Mouse (Mus musculus) midbrain, embryonic 15.5 days (tissue): ENCODE data around the gene Parva. TPM values are rescaled to one million over a fixed set of nuclear protein-coding genes. Genes with fewer than 3 reads are reported as not detected.

Experiments used
- ATAC-seq: fragments of 200-750 bp; cut with Nextera tagmentation; replicated peaks from 2 replicates; pipeline ENCODE4 v1.8.0; 2017; ENCODE audit warnings: moderate TSS enrichment
- H3K27ac ChIP-seq: fragments of 300-500 bp; sonication (generic); 2 replicates; pipeline ENCODE4 v1.5.1; 2015; ENCODE audit warnings: mild to moderate bottlenecking, inconsistent platforms
- H3K27me3 ChIP-seq: fragments of 300-500 bp; sonication (generic); replicated peaks from 2 replicates; pipeline ENCODE4 v1.6.1; 2015; ENCODE audit warnings: inconsistent platforms
- H3K36me3 ChIP-seq: fragments of 300-500 bp; sonication (generic); replicated peaks from 2 replicates; pipeline ENCODE4 v1.6.1; 2015; ENCODE audit warnings: inconsistent platforms
- H3K4me1 ChIP-seq: fragments of 300-500 bp; sonication (generic); 2 replicates; pipeline ENCODE4 v1.6.1; 2015; ENCODE audit warnings: inconsistent platforms
- H3K4me2 ChIP-seq: fragments of 300-500 bp; sonication (generic); 2 replicates; pipeline ENCODE4 v1.6.1; 2015; ENCODE audit warnings: inconsistent platforms, mild to moderate bottlenecking, moderate library complexity
- H3K4me3 ChIP-seq: fragments of 300-500 bp; sonication (generic); 2 replicates; pipeline ENCODE4 v1.5.1; 2015; ENCODE audit warnings: mild to moderate bottlenecking, inconsistent platforms
- H3K9ac ChIP-seq: fragments of 300-500 bp; sonication (generic); 2 replicates; pipeline ENCODE4 v1.6.1; 2015; ENCODE audit warnings: mild to moderate bottlenecking, inconsistent platforms
- H3K9me3 ChIP-seq: fragments of 300-500 bp; sonication (generic); 2 replicates; pipeline ENCODE4 v1.6.1; 2016; ENCODE audit warnings: inconsistent platforms
- WGBS: fragments of 180-500 bp; shearing (Covaris S2); methylation state at CpG from one replicate; pipeline ENCODE4 v1.1.7; 2015; ENCODE audit warnings: mixed read lengths; 5-methylcytosine and 5-hydroxymethylcytosine counted together
- polyA plus RNA-seq: library from polyadenylated mRNA; unstranded; fragments of >200 nt; fragmentation: Nextera tagmentation; extraction: Ambion mirVana; gene quantifications from 2 replicates; pipeline ENCODE4 v1.2.1, GENCODE M21; 2015

The Parva gene
- polyA plus RNA-seq, 1 experiment from 2014 or later, result 25.7 TPM

DNA sequence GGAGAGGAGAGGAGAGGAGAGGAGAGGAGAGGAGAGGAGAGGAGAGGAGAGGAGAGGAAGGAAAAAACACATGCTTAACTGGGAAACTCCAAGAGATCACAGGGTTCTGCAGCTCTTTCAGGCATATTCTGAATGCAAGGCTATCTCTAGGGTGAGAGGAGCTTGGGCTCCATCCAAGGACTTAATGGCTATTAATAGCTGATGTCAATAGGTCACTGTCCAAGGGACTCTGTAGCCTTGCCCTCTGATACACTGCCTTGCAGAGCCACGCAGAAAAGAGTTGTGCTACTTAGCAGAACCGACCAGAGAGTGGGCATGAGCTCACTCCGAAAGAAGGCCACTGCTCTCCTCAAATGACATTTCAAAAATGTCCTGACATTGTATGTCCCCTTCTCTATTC lies 172.9 kb downstream of the Parva start:
- no peak overlapping the region for H3K4me2 ChIP-seq
- WGBS, result 72% methylated on average over 3 of the region's 3 CpGs
- H3K9me3 ChIP-seq, result no peaks in the 10 kb centered on the region
- H3K4me1 ChIP-seq, result peaks cover 7% of the 10 kb centered on the region; the same call in 1 of the 2 replicates
- no peak overlapping the region for H3K27ac ChIP-seq
- no peaks in the 10 kb centered on the region for H3K36me3 ChIP-seq
- no peak overlapping the region for H3K9ac ChIP-seq
- no peak overlapping the region for H3K4me3 ChIP-seq
- no peak for ATAC-seq
- H3K27me3 ChIP-seq, result no peaks in the 10 kb centered on the region

DNA sequence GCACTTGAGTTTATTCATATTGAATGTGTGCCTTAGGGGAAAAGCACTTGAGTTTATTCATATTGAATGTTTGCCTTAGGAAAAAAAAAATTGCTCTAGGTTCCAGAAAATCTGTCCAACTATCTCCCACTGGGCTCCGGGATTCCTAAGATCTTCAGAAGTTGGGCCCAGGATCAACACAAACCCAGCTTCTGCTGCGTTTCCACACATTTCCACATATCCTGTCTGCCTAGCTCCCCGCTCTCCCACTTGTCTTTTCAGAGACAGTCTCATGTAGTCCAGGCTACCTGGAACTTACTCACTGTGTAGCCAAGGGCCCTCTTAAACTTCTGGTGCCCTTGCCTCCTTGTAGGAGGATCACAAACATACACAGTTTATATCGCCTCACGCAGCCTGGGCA lies 175.7 kb downstream of the Parva start:
- no peak overlapping the region for H3K9ac ChIP-seq
- H3K27me3 ChIP-seq, result no peaks in the 10 kb centered on the region
- no peak overlapping the region for H3K4me3 ChIP-seq
- H3K4me1 ChIP-seq, result peaks cover 7% of the 10 kb centered on the region; the same call in 1 of the 2 replicates
- no peak overlapping the region for H3K27ac ChIP-seq
- no peaks in the 10 kb centered on the region for H3K36me3 ChIP-seq
- no peak overlapping the region for H3K4me2 ChIP-seq
- 85% methylated on average over 5 of the region's 5 CpGs for WGBS
- ATAC-seq, result no peak
- no peaks in the 10 kb centered on the region for H3K9me3 ChIP-seq

DNA sequence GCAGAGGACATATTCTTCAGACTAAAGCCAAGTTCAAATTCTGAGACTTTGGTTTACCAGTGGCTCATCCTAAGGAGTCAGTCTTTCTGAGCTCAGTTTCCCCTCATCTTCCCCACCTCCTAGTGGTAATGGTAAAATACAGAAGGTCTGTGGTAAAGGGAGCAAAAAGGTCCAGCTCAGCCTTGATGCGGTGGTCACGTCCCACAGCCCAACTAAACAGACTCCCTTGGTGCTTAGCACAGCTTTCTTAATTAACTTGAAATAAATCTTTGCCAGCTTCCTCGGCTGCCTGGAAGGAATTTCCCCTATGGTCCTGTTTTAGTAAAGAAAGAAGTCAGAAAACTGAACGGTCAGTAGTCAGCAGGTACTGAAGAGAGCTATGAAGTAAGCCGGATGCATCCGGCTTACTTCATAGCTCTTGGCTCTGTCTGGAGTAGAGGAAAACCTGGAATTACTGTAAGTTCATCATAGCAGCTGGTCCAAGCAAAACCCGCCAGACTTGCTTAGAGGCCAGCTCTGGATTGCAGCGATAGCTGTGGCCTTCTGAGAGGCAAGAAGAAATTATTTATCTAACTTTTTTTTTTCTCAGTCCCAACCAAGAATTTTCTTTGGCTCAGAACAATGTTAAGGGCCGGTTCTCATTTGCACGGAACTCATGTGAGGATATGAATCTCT lies 176.3 kb downstream of the Parva start:
- no peak overlapping the region for H3K27ac ChIP-seq
- no peak overlapping the region for H3K9ac ChIP-seq
- H3K27me3 ChIP-seq, result no peaks in the 10 kb centered on the region
- H3K4me2 ChIP-seq, result no peak overlapping the region
- ATAC-seq, result no peak
- H3K4me1 ChIP-seq, result peaks cover 7% of the 10 kb centered on the region; the same call in 1 of the 2 replicates
- no peaks in the 10 kb centered on the region for H3K36me3 ChIP-seq
- no peaks in the 10 kb centered on the region for H3K9me3 ChIP-seq
- H3K4me3 ChIP-seq, result no peak overlapping the region
- WGBS, result 66% methylated on average over 10 of the region's 10 CpGs

DNA sequence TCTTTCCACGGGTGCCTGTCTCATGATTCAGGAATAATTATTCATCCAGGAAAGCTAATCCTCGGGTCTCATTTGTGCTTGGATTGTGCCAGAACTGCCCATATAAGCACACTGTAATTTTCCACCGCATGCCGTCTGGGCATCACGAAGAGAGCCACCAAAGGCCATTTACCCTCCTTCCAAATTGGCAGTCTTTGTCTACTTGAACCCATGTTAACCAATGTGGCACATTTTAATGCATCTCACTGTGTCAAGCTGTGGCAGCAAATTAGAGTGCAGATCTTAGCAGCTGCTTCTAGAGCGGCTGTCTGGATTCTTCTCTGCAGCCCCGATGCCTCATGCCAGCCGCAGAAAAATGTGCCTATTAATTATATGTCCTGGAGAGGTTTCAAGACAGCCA lies 176.9 kb downstream of the Parva start:
- 49% methylated on average over 8 of the region's 8 CpGs for WGBS
- Histone ChIP-seq H3K9me3 (no peaks in the 10 kb centered on the region), H3K27ac (peak overlapping the region; percentile 50; the same call in 1 of the 2 replicates), H3K4me3 (no peak overlapping the region), H3K4me1 (peaks cover 7% of the 10 kb centered on the region; the same call in 1 of the 2 replicates), H3K9ac (no peak overlapping the region), H3K36me3 (no peaks in the 10 kb centered on the region), H3K4me2 (no peak overlapping the region), H3K27me3 (no peaks in the 10 kb centered on the region)
- no peak for ATAC-seq

DNA sequence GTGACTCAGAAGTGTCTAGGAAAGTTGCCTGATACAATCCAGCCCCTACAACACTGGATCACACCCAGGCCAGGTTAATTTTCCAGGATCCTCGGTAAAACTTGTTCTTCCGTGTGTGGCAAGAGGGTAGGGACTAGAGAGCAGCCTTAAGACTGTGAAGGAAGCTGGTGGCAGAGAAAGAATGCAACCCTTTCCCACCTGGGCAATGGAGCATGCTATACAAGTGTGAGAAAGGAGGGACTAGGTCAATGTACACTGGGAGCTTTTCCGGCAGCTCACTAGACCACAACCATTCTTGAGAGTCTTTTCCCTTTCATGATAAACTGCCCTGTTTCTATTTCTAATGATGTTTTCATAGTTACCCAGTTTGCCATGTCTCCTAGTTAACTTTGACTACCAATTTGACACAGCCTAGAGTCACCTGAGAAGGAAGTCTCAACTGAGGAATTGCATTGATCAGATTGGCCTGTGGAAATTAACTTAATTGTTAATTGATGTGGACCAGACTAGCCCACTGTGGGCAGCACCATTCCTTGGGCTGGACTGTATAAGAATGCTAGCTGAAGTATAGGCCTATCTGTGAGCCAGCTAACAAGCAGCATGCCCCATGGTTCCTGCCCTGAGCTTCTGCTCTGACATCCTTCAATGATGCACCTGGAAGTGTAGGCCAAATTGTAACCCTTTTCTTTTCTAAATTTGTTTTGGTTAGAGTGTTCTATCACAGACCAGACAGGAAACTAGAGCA lies 186.9 kb downstream of the Parva start:
- Histone ChIP-seq H3K9me3 (no peaks in the 10 kb centered on the region), H3K9ac (no peak overlapping the region), H3K36me3 (no peaks in the 10 kb centered on the region), H3K4me2 (no peak overlapping the region), H3K4me3 (no peak overlapping the region), H3K27ac (no peak overlapping the region), H3K4me1 (no peaks in the 10 kb centered on the region), H3K27me3 (no peaks in the 10 kb centered on the region)
- 89% methylated on average over 3 of the region's 3 CpGs for WGBS
- no peak for ATAC-seq

DNA sequence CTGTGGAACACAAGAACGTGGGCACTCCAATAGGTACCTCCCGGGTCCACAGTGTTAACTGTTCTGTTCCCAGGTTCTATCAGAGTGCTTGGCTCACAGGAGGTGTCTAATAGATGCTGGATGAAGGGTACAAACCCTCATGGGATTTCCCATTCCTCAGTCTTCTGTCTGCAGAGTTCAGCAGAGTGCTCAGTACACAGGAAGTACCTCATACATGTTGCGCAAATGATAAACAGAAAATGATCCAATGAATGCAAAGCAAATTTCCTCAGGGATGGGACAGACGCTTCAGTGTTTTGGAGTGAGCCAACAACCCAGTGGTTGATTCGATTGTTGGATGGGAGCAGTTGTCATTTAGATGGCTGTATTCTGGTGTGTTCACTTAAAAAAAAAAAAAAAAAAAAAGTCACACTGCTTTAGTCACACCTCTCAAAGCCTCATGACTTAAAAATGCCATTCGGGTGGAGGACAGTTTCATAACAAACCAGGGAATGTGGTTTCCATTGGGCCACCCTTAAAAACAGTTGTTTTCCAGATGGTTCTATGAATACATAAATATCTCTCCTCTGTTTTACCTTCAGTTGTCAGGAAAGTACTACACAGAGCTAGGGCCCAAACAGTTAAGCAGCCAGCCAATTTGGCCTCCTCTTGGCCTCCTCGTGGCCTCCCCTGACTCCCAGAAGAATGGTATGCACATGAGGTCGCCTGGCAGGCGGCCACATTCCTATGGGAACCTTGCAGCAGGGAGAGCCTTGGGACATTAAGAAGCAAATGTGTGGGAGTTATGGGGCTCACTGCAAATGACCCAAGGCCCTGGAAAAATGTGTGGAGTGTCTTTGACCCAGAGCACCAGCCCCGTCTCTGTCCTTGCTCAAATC lies 187.7 kb downstream of the Parva start:
- H3K4me1 ChIP-seq, result no peaks in the 10 kb centered on the region
- no peak overlapping the region for H3K9ac ChIP-seq
- 74% methylated on average over 10 of the region's 10 CpGs for WGBS
- H3K36me3 ChIP-seq, result no peaks in the 10 kb centered on the region
- no peaks in the 10 kb centered on the region for H3K27me3 ChIP-seq
- no peak for ATAC-seq
- H3K27ac ChIP-seq, result no peak overlapping the region
- no peaks in the 10 kb centered on the region for H3K9me3 ChIP-seq
- no peak overlapping the region for H3K4me2 ChIP-seq
- H3K4me3 ChIP-seq, result no peak overlapping the region

DNA sequence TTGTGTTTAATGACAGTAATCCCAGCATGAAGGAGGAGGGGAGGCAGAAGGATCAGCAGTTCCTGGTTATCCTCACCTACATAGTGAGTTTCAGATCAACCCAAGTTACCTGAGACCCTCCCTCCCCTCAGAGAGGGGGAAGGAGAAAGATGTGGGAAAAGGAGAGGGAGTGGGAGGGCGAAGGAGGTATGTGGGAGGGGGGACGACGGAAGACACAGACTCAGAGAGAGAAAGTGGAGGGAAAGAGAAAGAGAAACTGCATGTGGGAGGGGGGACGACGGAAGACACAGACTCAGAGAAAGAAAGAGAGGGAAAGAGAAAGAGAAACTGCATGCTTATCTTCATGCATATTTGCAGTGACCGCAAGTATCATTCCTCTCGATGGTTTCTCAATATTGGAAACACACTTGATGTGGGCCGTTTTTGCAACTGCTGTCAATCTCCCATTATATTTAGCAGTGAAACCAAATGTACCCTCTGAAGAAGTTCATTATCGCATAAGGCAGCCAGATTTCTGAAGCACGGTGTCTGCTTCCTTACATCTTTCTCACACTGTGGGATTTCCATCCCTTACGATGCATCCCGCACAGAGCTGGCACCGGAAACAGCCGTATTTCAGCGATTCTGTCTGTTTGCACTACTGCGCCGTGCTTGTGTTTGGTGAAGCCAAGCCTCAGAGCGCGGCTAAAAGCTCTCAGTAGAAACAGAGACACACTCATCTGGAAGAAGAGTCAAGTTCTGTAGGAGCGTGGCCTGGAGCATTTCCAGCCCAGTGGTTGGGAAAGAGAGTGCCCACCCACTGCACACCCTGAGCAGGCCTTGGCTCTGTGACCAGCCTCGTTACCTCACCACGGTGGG lies 193.2 kb downstream of the Parva start:
- Histone ChIP-seq H3K36me3 (no peaks in the 10 kb centered on the region), H3K4me3 (no peak overlapping the region), H3K4me2 (no peak overlapping the region), H3K27ac (no peak overlapping the region), H3K9me3 (no peaks in the 10 kb centered on the region), H3K4me1 (no peaks in the 10 kb centered on the region), H3K27me3 (no peaks in the 10 kb centered on the region; the same call in 1 of the 2 replicates), H3K9ac (no peak overlapping the region)
- 78% methylated on average over 22 of the region's 22 CpGs for WGBS
- no peak for ATAC-seq

DNA sequence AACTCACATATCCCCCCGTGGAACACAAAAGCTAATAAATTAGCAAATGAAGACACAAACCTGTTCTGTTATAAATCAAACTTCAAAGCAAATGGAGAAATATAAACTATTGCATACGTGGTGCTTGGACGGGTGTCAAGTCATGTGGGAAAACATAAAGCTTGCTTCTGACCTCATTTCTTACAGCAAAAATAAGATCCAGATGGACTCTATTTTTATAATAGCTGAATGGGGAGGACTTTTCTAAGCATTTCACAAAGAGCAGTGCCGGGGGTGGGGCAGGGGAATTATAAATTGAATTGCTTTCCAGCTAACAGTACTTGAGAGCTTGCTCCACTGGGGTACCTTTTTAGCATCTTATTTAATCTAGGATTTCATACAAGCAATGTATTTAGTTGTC lies 200.2 kb downstream of the Parva start:
- Histone ChIP-seq H3K4me1 (no peaks in the 10 kb centered on the region), H3K27me3 (no peaks in the 10 kb centered on the region; the same call in 1 of the 2 replicates), H3K4me3 (no peak overlapping the region), H3K9me3 (no peaks in the 10 kb centered on the region), H3K36me3 (no peaks in the 10 kb centered on the region), H3K9ac (no peak overlapping the region), H3K27ac (no peak overlapping the region), H3K4me2 (no peak overlapping the region)
- 82% methylated on average over 4 of the region's 4 CpGs for WGBS
- no peak for ATAC-seq

DNA sequence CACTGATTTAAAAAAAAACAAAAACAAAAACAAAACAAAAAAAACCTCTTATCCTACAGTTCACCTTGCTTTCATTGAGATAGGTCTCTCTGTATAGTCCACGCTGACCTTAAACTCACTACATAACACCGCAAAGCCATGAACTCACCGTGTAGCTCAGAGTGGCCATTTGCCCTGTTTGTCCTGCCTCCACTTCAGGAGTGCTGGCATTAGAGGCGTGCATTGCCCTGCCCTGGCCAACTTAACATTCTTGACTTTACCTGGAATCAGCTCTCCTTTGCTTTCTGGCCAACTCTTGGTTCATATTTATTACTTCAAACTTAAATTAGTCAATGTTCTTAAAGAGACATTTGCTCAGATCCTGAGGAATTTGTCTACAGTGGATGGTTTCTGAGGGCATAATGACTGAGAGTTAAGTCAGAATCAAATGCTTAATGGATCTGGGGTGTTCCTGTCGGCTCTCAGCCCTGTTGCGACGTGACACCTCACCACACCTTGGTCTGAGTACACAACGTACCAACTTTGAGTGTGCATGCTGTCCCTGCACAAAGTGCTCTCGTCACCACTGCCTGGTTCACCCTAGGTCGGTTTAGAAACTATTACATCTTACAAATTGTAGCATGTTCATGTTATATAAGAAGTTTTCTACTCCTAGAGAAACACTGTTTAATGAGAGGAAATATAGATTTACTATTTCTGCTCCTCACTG lies 207.4 kb downstream of the Parva start:
- H3K9ac ChIP-seq, result no peak overlapping the region
- WGBS, result 90% methylated on average over 10 of the region's 10 CpGs
- no peaks in the 10 kb centered on the region for H3K27me3 ChIP-seq
- no peak overlapping the region for H3K27ac ChIP-seq
- H3K4me2 ChIP-seq, result no peak overlapping the region
- no peaks in the 10 kb centered on the region for H3K36me3 ChIP-seq
- no peak overlapping the region for H3K4me3 ChIP-seq
- H3K4me1 ChIP-seq, result no peaks in the 10 kb centered on the region
- no peak for ATAC-seq
- no peaks in the 10 kb centered on the region for H3K9me3 ChIP-seq

DNA sequence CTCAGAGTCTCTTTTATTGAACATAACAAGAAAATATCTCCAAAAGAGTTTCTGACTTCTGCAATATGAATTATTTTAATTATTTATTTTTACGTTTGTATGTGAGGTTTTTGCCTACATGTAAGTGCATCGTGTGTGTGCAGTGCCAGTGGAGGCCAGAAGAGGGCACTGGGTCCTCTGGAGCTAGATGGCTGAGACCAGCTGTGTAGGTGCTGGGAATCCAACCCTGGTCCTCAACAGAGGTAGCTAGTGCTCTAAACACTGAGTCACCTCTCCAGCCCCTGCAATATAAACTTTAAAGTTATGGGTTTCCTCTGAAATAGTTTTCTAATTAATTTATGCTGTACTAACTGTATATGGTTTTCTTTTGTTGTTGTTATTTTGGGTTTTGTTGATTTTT lies 208.6 kb downstream of the Parva start:
- ATAC-seq, result no peak
- no peaks in the 10 kb centered on the region for H3K36me3 ChIP-seq
- 96% methylated on average over 2 of the region's 2 CpGs for WGBS
- no peak overlapping the region for H3K4me2 ChIP-seq
- H3K4me1 ChIP-seq, result no peaks in the 10 kb centered on the region
- H3K27me3 ChIP-seq, result no peaks in the 10 kb centered on the region
- no peak overlapping the region for H3K9ac ChIP-seq
- no peak overlapping the region for H3K4me3 ChIP-seq
- H3K9me3 ChIP-seq, result no peaks in the 10 kb centered on the region
- H3K27ac ChIP-seq, result no peak overlapping the region
